Mouse (Mus musculus): Measurements from ENCODE around the gene Wipf1.

The Wipf1 gene

GRCm38 (mm10) chr2:73467071-73467851, 62.3 kb downstream of the Wipf1 start:
- no peak for DNase-seq

GRCm38 (mm10) chr2:73466481-73466880, 63.1 kb downstream of the Wipf1 start:
- no peak for DNase-seq

- DNase-seq, result peak in 1 of 2 experiments; percentile 53
Measured at GRCm38 (mm10) chr2:73463431-73464194, 65.9 kb downstream of the Wipf1 start.

GRCm38 (mm10) chr2:73462757-73463339, 66.7 kb downstream of the Wipf1 start:
- no peak for DNase-seq

GRCm38 (mm10) chr2:73462265-73462664, 67.3 kb downstream of the Wipf1 start:
- no peak for DNase-seq

- no peak for DNase-seq
Measured at GRCm38 (mm10) chr2:73460168-73460567, 69.4 kb downstream of the Wipf1 start.

- no peak for DNase-seq
Measured at GRCm38 (mm10) chr2:73459607-73460153, 69.9 kb downstream of the Wipf1 start.

GRCm38 (mm10) chr2:73456886-73457285, 72.6 kb downstream of the Wipf1 start:
- DNase-seq, result no peak

GRCm38 (mm10) chr2:73456154-73456553, 73.4 kb downstream of the Wipf1 start:
- DNase-seq, result no peak

GRCm38 (mm10) chr2:73455541-73455940, 74.0 kb downstream of the Wipf1 start:
- no peak for DNase-seq

GRCm38 (mm10) chr2:73454682-73455081, 74.9 kb downstream of the Wipf1 start:
- no peak for DNase-seq

- DNase-seq, result no peak
Measured at GRCm38 (mm10) chr2:73454186-73454585, 75.3 kb downstream of the Wipf1 start.

- DNase-seq, result no peak
Measured at GRCm38 (mm10) chr2:73453717-73454116, 75.8 kb downstream of the Wipf1 start.

- DNase-seq, result no peak
Measured at GRCm38 (mm10) chr2:73453085-73453484, 76.4 kb downstream of the Wipf1 start.

GRCm38 (mm10) chr2:73452556-73452955, 77.0 kb downstream of the Wipf1 start:
- no peak for DNase-seq

GRCm38 (mm10) chr2:73451541-73451940, 78.0 kb downstream of the Wipf1 start:
- DNase-seq, result no peak

- DNase-seq, result no peak
Measured at GRCm38 (mm10) chr2:73450172-73450715, 79.3 kb downstream of the Wipf1 start.

GRCm38 (mm10) chr2:73443985-73444384, 85.5 kb downstream of the Wipf1 start:
- DNase-seq, result no peak

- DNase-seq, result no peak
Measured at GRCm38 (mm10) chr2:73442015-73442414, 87.5 kb downstream of the Wipf1 start.

- no peak for DNase-seq
Measured at GRCm38 (mm10) chr2:73440319-73440718, 89.2 kb downstream of the Wipf1 start.

GRCm38 (mm10) chr2:73436976-73437375, 92.6 kb downstream of the Wipf1 start:
- no peak for DNase-seq

- DNase-seq, result no peak
Measured at GRCm38 (mm10) chr2:73435847-73436246, 93.7 kb downstream of the Wipf1 start.

- DNase-seq, result peak in 1 of 2 experiments; percentile 40
Measured at GRCm38 (mm10) chr2:73431959-73432396, 97.6 kb downstream of the Wipf1 start.

All from lung, postnatal 4 days (tissue).